Mouse (Mus musculus): ENCODE data around the gene Map1lc3b. TPM values are rescaled to one million over a fixed set of nuclear protein-coding genes. Genes with fewer than 3 reads are reported as not detected.
"Not testable (repeated sequence)": the region's sequence is repeated elsewhere in the genome, so short reads cannot be mapped to it uniquely, and the experiment has no call there.

Map1lc3b gene
- total RNA-seq, 2 experiments from 2014 or later: 133 to 158 TPM

- intact Hi-C loops (cut with DNase I): no loop called here
- DNase-seq: peak in 1 of 2 experiments; percentile 25
Measured at GRCm38 (mm10) chr8:121570335-121570734, 19.8 kb upstream of the Map1lc3b start.

GRCm38 (mm10) chr8:121570801-121571200 is 19.4 kb upstream of the Map1lc3b start:
- DNase-seq: no peak
- intact Hi-C loops (cut with DNase I): no loop called here

GRCm38 (mm10) chr8:121572121-121572520 is 18.0 kb upstream of the Map1lc3b start:
- intact Hi-C loops (cut with DNase I): no loop called here
- DNase-seq: no peak

- intact Hi-C loops (cut with DNase I): no loop called here
- DNase-seq: peak; percentile 64 to 73
Measured at GRCm38 (mm10) chr8:121573275-121573674, 16.9 kb upstream of the Map1lc3b start.

GRCm38 (mm10) chr8:121575661-121576060 is 14.5 kb upstream of the Map1lc3b start:
- no peak for DNase-seq
- intact Hi-C loops (cut with DNase I): no loop called here

GRCm38 (mm10) chr8:121577751-121578675 is 12.1 kb upstream of the Map1lc3b start:
- DNase-seq: no peak
- intact Hi-C loops (cut with DNase I): loop anchor here (2.0 kb wide), 1 partner anchor 29 kb away; no protein-coding TSS in a partner anchor

GRCm38 (mm10) chr8:121578676-121579451 is 11.3 kb upstream of the Map1lc3b start, which contains the start of gene Fbxo31:
Gene Fbxo31 (minus strand): TSS chr8:121578806.
- DNase-seq: peak; percentile 92 to 95
- intact Hi-C loops (cut with DNase I): loop anchor here (2.0 kb wide), 1 partner anchor 30 kb away; no protein-coding TSS in a partner anchor

GRCm38 (mm10) chr8:121580465-121580864 is 9.7 kb upstream of the Map1lc3b start:
- peak in 1 of 2 experiments; percentile 35 for DNase-seq
- intact Hi-C loops (cut with DNase I): no loop called here

GRCm38 (mm10) chr8:121583653-121584052 is 6.5 kb upstream of the Map1lc3b start:
- peak; percentile 47 to 55 for DNase-seq
- intact Hi-C loops (cut with DNase I): loop anchor here (2.0 kb wide), 1 partner anchor 37 kb away; no protein-coding TSS in a partner anchor

GRCm38 (mm10) chr8:121584730-121585129 is 5.4 kb upstream of the Map1lc3b start:
- intact Hi-C loops (cut with DNase I): loop anchor here (2.0 kb wide), 1 partner anchor 38 kb away; no protein-coding TSS in a partner anchor
- no peak for DNase-seq

GRCm38 (mm10) chr8:121585159-121585825 is 4.9 kb upstream of the Map1lc3b start:
- intact Hi-C loops (cut with DNase I): loop anchor here (2.0 kb wide), 1 partner anchor 38 kb away; no protein-coding TSS in a partner anchor

GRCm38 (mm10) chr8:121588750-121589149 is 1.4 kb upstream of the Map1lc3b start:
- intact Hi-C loops (cut with DNase I): no loop called here
- no peak for DNase-seq

More at GRCm38 (mm10) chr8:121585159-121585825, 4.9 kb upstream of the Map1lc3b start:
- DNase-seq: peak; percentile 100

- no peak for DNase-seq
- intact Hi-C loops (cut with DNase I): no loop called here
Measured at GRCm38 (mm10) chr8:121589205-121589726, 895 bp upstream of the Map1lc3b start.

GRCm38 (mm10) chr8:121591178-121592066 is 1.3 kb downstream of the Map1lc3b start:
- intact Hi-C loops (cut with DNase I): no loop called here

GRCm38 (mm10) chr8:121593293-121593692 is 3.1 kb downstream of the Map1lc3b start:
- intact Hi-C loops (cut with DNase I): loop anchor here (1.0 kb wide), 1 partner anchor 61 kb away; no protein-coding TSS in a partner anchor
- no peak for DNase-seq

More at GRCm38 (mm10) chr8:121591178-121592066, 1.3 kb downstream of the Map1lc3b start:
- no peak for DNase-seq

GRCm38 (mm10) chr8:121593983-121594382 is 3.8 kb downstream of the Map1lc3b start:
- DNase-seq: no peak
- intact Hi-C loops (cut with DNase I): loop anchor here (1.0 kb wide), 1 partner anchor 60 kb away; no protein-coding TSS in a partner anchor

GRCm38 (mm10) chr8:121597492-121597891 is 7.3 kb downstream of the Map1lc3b start:
- DNase-seq; intact Hi-C loops (cut with DNase I): not testable (repeated sequence)

GRCm38 (mm10) chr8:121598190-121598589 is 8.0 kb downstream of the Map1lc3b start:
- intact Hi-C loops (cut with DNase I): loop anchor here (2.0 kb wide), 1 partner anchor 51 kb away; no protein-coding TSS in a partner anchor
- DNase-seq: no peak
